Mouse (Mus musculus) hematopoietic multipotent progenitor cell, adult 10-12 weeks (in vitro differentiated cells): ENCODE measurements around the gene Zfp113. TPM values are rescaled to one million over a fixed set of nuclear protein-coding genes. Genes with fewer than 3 reads are reported as not detected.

Source experiments
- polyA plus RNA-seq: library from polyadenylated mRNA; stranded (reverse); fragments of >175 nt; gene quantifications from 2 replicates; pipeline ENCODE4 v1.2.3, GENCODE M21; 2012; ENCODE audit warnings: low replicate concordance

Gene Zfp113
- polyA plus RNA-seq = 0.34 and 0.71 TPM in 2 replicates

GRCm38 (mm10) chr5:138155443-138155976 is at the start of gene Zfp113:
Zfp113 (minus strand) TSS chr5:138155744.

GRCm38 (mm10) chr5:138193771-138194727 is 38.5 kb upstream of the Zfp113 start, which contains the start of gene Mblac1:
Mblac1 (plus strand) TSS chr5:138194314.

GRCm38 (mm10) chr5:138186950-138187638 is 31.6 kb upstream of the Zfp113 start, which contains the start of the genes Taf6 and Cnpy4:
Taf6 (minus strand) TSS chr5:138187451.
Cnpy4 (plus strand) TSS chr5:138187485.

GRCm38 (mm10) chr5:138171695-138172491 is 16.3 kb upstream of the Zfp113 start, which contains the start of the genes Ap4m1 and Mcm7:
Ap4m1 (plus strand) TSS chr5:138172002.
Mcm7 (minus strand) TSS chr5:138172422.

GRCm38 (mm10) chr5:138160842-138161665 is 5.5 kb upstream of the Zfp113 start, which contains the start of gene Cops6:
Cops6 (plus strand) TSS chr5:138161071.

GRCm38 (mm10) chr5:138116255-138117198 is 39.0 kb downstream of the Zfp113 start, which contains the start of gene Zscan21:
Zscan21 (plus strand) TSS chr5:138116903.

Other genes with a start within 250 kb of the Zfp113 start
- gene Cyp3a13, start 234.1 kb downstream of the Zfp113 start, polyA plus RNA-seq = not detected in 2 replicates
- not detected in 2 replicates for gene Gjc3, start 192.6 kb downstream of the Zfp113 start, polyA plus RNA-seq
- gene Azgp1, start 174.2 kb downstream of the Zfp113 start, polyA plus RNA-seq = not detected in 2 replicates
- not detected in 2 replicates for gene Smok3a, start 134.5 kb downstream of the Zfp113 start, polyA plus RNA-seq
- not detected in 2 replicates for gene Smok3b, start 134.3 kb downstream of the Zfp113 start, polyA plus RNA-seq
- not detected in 2 replicates for gene Smok3c, start 102.5 kb downstream of the Zfp113 start, polyA plus RNA-seq
- 0.78 and 1.9 TPM in 2 replicates for gene Zkscan1, start 70.7 kb downstream of the Zfp113 start, polyA plus RNA-seq
- 0.54 and 2.8 TPM in 2 replicates for gene Zscan21, start 38.8 kb downstream of the Zfp113 start, polyA plus RNA-seq
- gene Cops6, start 5.3 kb upstream of the Zfp113 start, polyA plus RNA-seq = 45.0 and 53.1 TPM in 2 replicates
- 7.5 and 19.0 TPM in 2 replicates for gene Ap4m1, start 16.3 kb upstream of the Zfp113 start, polyA plus RNA-seq
- gene Mcm7, start 16.7 kb upstream of the Zfp113 start, polyA plus RNA-seq = 5.9 and 28.7 TPM in 2 replicates
- gene Taf6, start 31.7 kb upstream of the Zfp113 start, polyA plus RNA-seq = 13.1 and 29.5 TPM in 2 replicates
- gene Cnpy4, start 31.7 kb upstream of the Zfp113 start, polyA plus RNA-seq = 1.4 and 2.7 TPM in 2 replicates
- gene Mblac1, start 38.6 kb upstream of the Zfp113 start, polyA plus RNA-seq = 2.1 and 5.4 TPM in 2 replicates
- 1.6 and 1.8 TPM in 2 replicates for gene Nxpe5, start 70.2 kb upstream of the Zfp113 start, polyA plus RNA-seq
- 87.3 and 121 TPM in 2 replicates for gene Lamtor4, start 99.7 kb upstream of the Zfp113 start, polyA plus RNA-seq
- gene BC037034, start 108.3 kb upstream of the Zfp113 start, polyA plus RNA-seq = 198 and 365 TPM in 2 replicates
- gene Gal3st4, start 117.1 kb upstream of the Zfp113 start, polyA plus RNA-seq = not detected in 2 replicates
- not detected in 2 replicates for gene Gm43720, start 124.2 kb upstream of the Zfp113 start, polyA plus RNA-seq
- gene Gpc2, start 124.3 kb upstream of the Zfp113 start, polyA plus RNA-seq = 2.5 and 2.7 TPM in 2 replicates
- gene Stag3, start 124.5 kb upstream of the Zfp113 start, polyA plus RNA-seq = 2.1 and 9.1 TPM in 2 replicates
- 0.81 and 2.3 TPM in 2 replicates for gene Pvrig, start 186.2 kb upstream of the Zfp113 start, polyA plus RNA-seq